19 mouse cellular contexts compared by ENCODE assay signal in genomic region chr6:85223498-85224150, GRCm38 (mm10). TPM values are rescaled to one million over a fixed set of nuclear protein-coding genes. Genes with fewer than 3 reads are reported as not detected.
DNase-seq lines count a peak whose midpoint lies in the region; ATAC-seq lines count a peak whose summit lies in the region.
"Had no signal": no experiment of that assay in that cellular context is flagged by ENCODE, and none has a peak within 500 bp of the region (broad histone marks: within the 10 kb centered on the region; RNA-seq: fewer than 3 reads in every experiment).

No protein-coding gene starts in this region.

- no peak overlapping the region for H3K4me2 ChIP-seq in forebrain, embryonic 16.5 days (ENCODE audit: low read length)
- H3K4me2 ChIP-seq: lung, embryonic 14.5 days; midbrain, embryonic 12.5 days; stomach, embryonic 15.5 days had no signal

- DNase-seq in adrenal gland, postnatal 14 days = peak; percentile 52
- DNase-seq in adrenal gland, adult 18-20 months (ENCODE audit: low spot score in 2 of 2) = no peak
- peak; percentile 19 for DNase-seq in cerebellum, adult 11 months
- peak; percentile 53 for DNase-seq in embryo, embryonic 11 days
- no peak for DNase-seq in thymus, adult 18-20 months
- no peak for DNase-seq in thymus, postnatal 25 days
- DNase-seq: heart, adult 11 months; lung, embryonic 14.5 days; thymus, postnatal 36 days had no signal

- ATAC-seq in forebrain, embryonic 16.5 days = peak; percentile 13; the same call in 1 of the 2 replicates
- ATAC-seq in CD4-positive, CD25-positive, alpha-beta regulatory T cell, adult 4 months = no peak
- ATAC-seq: hindbrain, embryonic 16.5 days had no signal

- 0 out of 2 replicates have a peak overlapping the region, but pooled peaks have one; percentile 3 for H3K27ac ChIP-seq in forebrain, embryonic 16.5 days (ENCODE audit: low read length)
- H3K27ac ChIP-seq: layer of hippocampus, adult 2 months; midbrain, embryonic 12.5 days; stomach, embryonic 15.5 days had no signal

- H3K9ac ChIP-seq in forebrain, embryonic 16.5 days (replicated peaks; ENCODE audit: low read depth, low read length) = 0 out of 2 replicates have a peak overlapping the region, but pooled peaks have one; percentile 30
- H3K9ac ChIP-seq: lung, embryonic 14.5 days; midbrain, embryonic 12.5 days; stomach, embryonic 15.5 days had no signal

- no peaks in the 10 kb centered on the region for H3K36me3 ChIP-seq in forebrain, embryonic 16.5 days (ENCODE audit: control insufficient read depth, insufficient read depth)
- H3K36me3 ChIP-seq: G1E; midbrain, embryonic 12.5 days; stomach, embryonic 15.5 days had no signal

- H3K9me3 ChIP-seq in forebrain, embryonic 16.5 days (ENCODE audit: control insufficient read depth, low read length) = no peaks in the 10 kb centered on the region
- H3K9me3 ChIP-seq: G1E; midbrain, embryonic 12.5 days; stomach, embryonic 15.5 days had no signal

- H3K4me3 ChIP-seq in forebrain, embryonic 16.5 days (replicated peaks; ENCODE audit: low read length) = no peak overlapping the region
- H3K4me3 ChIP-seq: erythroblast, embryonic 14.5 days; layer of hippocampus, adult 2 months; midbrain, embryonic 12.5 days; stomach, embryonic 15.5 days had no signal

- peaks cover 35% of the 10 kb centered on the region for H3K4me1 ChIP-seq in forebrain, embryonic 16.5 days (replicated peaks; ENCODE audit: control insufficient read depth, insufficient read depth, low read length)

- 28% methylated on average over 14 of the region's 14 CpGs for WGBS in forebrain, embryonic 16.5 days

- H3K27me3 ChIP-seq in forebrain, embryonic 16.5 days (replicated peaks; ENCODE audit: control insufficient read depth, insufficient read depth, low read length) = no peaks in the 10 kb centered on the region
- H3K27me3 ChIP-seq: stomach, embryonic 15.5 days had no signal

RNA-seq across cellular contexts. Expression of gene Emx1, which starts 36.4 kb away (rescaled TPM):
- total RNA-seq in adrenal gland, postnatal 14 days (2021) = not detected in 2 replicates
- not detected for total RNA-seq in adrenal gland, adult 18-20 months (2021)
- 57.5 and 59.7 TPM in 2 replicates for polyA plus RNA-seq in forebrain, embryonic 16.5 days (2015; fragmentation: Nextera tagmentation; extraction: Ambion mirVana)
- not detected for polyA plus RNA-seq in CD4-positive, CD25-positive, alpha-beta regulatory T cell, adult 4 months (2017; shearing (Covaris generic))
- total RNA-seq: G1E; liver, adult 2 months had no signal
- polyA plus RNA-seq: erythroblast, embryonic 14.5 days; G1E; heart, postnatal 0 days; hindbrain, embryonic 16.5 days; liver, adult 2 months; lung, embryonic 14.5 days; stomach, embryonic 15.5 days had no signal

Comparison
In these comparisons a context has a peak if more than half of its experiments do, and no peak if none do; other contexts are left out.
1. DNase-seq: peak in adrenal gland, postnatal 14 days (single experiment), cerebellum, adult 11 months (single experiment) and embryo, embryonic 11 days (single experiment); none in adrenal gland, adult 18-20 months (0 of 2), thymus, adult 18-20 months (0 of 2) and thymus, postnatal 25 days (single experiment).